Mouse (Mus musculus): ENCODE measurements around the gene Tfrc. TPM values are rescaled to one million over a fixed set of nuclear protein-coding genes. Genes with fewer than 3 reads are reported as not detected.

Gene Tfrc
- total and polyA plus RNA-seq, 3 experiments = 190 to 840 (median 358) TPM

DNA sequence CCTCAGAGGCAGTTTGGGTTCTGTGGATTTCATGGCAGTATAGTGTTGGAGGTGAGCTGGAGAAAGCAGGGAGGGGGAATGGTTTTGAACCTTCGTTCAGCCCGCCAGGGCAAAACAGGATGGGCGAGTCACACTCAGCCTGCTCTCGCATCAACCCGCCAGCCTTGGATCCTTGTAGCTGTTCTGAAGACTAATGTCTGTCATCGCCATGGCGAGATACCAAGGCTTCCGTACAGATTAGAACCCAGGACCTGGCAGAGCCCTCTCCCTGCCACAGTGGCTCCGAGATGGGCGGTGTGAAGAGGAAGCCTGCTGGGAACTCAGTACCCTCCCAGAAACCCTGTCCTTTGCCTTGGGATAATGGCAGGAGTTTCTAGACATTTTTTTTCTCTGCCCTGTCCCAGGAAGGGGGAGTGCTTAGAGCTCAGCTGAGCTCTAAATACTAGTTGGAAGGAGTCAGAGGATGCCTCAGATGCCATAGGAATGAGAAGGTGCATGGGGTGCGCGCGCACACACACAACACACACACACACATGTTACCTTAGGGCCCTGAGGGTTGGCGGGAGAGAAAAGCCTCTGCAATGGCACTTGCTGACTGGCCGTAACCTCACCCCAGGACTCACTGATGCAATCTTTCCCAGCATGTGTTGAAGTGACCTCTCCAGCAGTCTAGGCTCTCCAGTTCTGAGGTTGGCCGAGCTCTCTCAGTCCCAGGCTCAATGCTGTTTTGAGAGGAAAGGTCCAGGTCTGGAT, 49.0 kb downstream of the Tfrc start:
- no peak overlapping the region for H3K27ac ChIP-seq (ENCODE audit: insufficient read depth, low read depth)
- peaks cover 0 to 37% of the 10 kb centered on the region in 2 experiments for H3K36me3 ChIP-seq (replicated peaks in 1 of 2; ENCODE audit: control insufficient read depth in 1 of 2, insufficient read depth in 1 of 2, low read length in 1 of 2)
- dilution Hi-C loops (cut with MboI; ENCODE audit: extremely low pct_ligation_motif_present, extremely low pct_unique_long_range_greater_than_20kb, low sequenced_read_pairs) = no loop called here
- no peak for DNase-seq (ENCODE audit: extremely low read depth)
- in situ Hi-C loops (cut with MboI; ENCODE audit: low pct_ligation_motif_present, low pct_unique_long_range_greater_than_20kb, low sequenced_read_pairs) = no loop called here
- no peak overlapping the region for H3K4me3 ChIP-seq (replicated peaks in 1 of 3; ENCODE audit: low read depth in 2 of 3, low read length in 2 of 3, poor library complexity in 1 of 3)
- peaks cover 9 to 26% of the 10 kb centered on the region in 2 experiments for H3K4me1 ChIP-seq (ENCODE audit: control insufficient read depth in 1 of 2, insufficient read depth in 2 of 2)
- H3K27me3 ChIP-seq (replicated peaks) = no peaks in the 10 kb centered on the region
- TF ChIP-seq POLR2AphosphoS2 (IDR thresholded peaks at IDR 0.05; ENCODE audit: low read depth, low read length) (no peak), TBP (conservative IDR thresholded peaks at IDR 0.05; ENCODE audit: low read depth, low read length) (no peak)
- no peaks in the 10 kb centered on the region for H3K9me3 ChIP-seq (replicated peaks; ENCODE audit: low read length)
- no peaks in the 10 kb centered on the region for H3K79me2 ChIP-seq (replicated peaks; ENCODE audit: control insufficient read depth, extremely low read depth, insufficient read depth, poor library complexity, severe bottlenecking)
- H3K4me2 ChIP-seq (ENCODE audit: insufficient read depth, low read depth, poor library complexity, severe bottlenecking) = no peak overlapping the region
- no peak overlapping the region for H3K9ac ChIP-seq (ENCODE audit: insufficient read depth, low read depth)

DNA sequence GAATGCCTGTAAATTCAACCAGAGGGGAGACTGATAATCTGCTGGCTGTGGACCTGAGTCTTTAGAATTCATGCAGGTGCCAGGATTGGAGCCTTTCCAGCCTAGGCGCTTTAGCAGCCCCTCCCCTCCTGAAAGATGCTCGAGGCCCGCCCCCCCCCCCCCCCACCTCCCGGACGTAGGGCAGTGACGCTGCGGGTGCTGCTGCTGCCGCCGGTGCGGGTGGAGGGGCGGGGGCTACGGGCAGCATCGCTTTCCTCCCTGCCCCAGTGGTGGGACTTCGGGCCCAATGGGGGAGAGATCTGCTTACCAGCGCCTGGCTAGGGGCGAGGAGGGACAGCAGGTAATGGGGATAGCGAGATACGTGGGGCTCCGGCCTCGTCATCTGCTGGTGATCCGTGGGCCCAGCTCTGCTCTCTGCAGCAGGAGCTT, 50.0 kb downstream of the Tfrc start:
- no peak overlapping the region for H3K27ac ChIP-seq (ENCODE audit: insufficient read depth, low read depth)
- dilution Hi-C loops (cut with MboI; ENCODE audit: extremely low pct_ligation_motif_present, extremely low pct_unique_long_range_greater_than_20kb, low sequenced_read_pairs) = no loop called here
- no peak for DNase-seq (ENCODE audit: extremely low read depth)
- TF ChIP-seq ZKSCAN1 (IDR thresholded peaks at IDR 0.05; ENCODE audit: borderline replicate concordance, low read depth, low read length) (no peak), SMC3 (IDR thresholded peaks at IDR 0.05; ENCODE audit: low read depth, low read length) (no peak), BHLHE40 (IDR thresholded peaks at IDR 0.05; ENCODE audit: low read depth, low read length) (no peak), ZMIZ1 (IDR thresholded peaks at IDR 0.05; ENCODE audit: low read depth, low read length) (no peak), ETS1 (conservative IDR thresholded peaks at IDR 0.05; ENCODE audit: low read depth, low read length) (no peak), UBTF (IDR thresholded peaks at IDR 0.05; ENCODE audit: low read depth, low read length) (no peak), JUND (conservative IDR thresholded peaks at IDR 0.05; ENCODE audit: low read depth, low read length) (no peak), MAX (IDR thresholded peaks at IDR 0.05; ENCODE audit: low read length) (no peak), CHD2 (IDR thresholded peaks at IDR 0.05; ENCODE audit: low read length) (no peak), TBP (conservative IDR thresholded peaks at IDR 0.05; ENCODE audit: low read depth, low read length) (no peak), NRF1 (IDR thresholded peaks at IDR 0.05; ENCODE audit: low read depth, low read length) (no peak), RAD21 (IDR thresholded peaks at IDR 0.05; ENCODE audit: low read depth, low read length) (no peak), MAZ (IDR thresholded peaks at IDR 0.05; ENCODE audit: low read depth, low read length) (no peak), POLR2AphosphoS2 (IDR thresholded peaks at IDR 0.05; ENCODE audit: low read depth, low read length) (no peak), MEF2A (IDR thresholded peaks at IDR 0.05; ENCODE audit: borderline replicate concordance, low read depth, low read length) (no peak)
- no peaks in the 10 kb centered on the region for H3K9me3 ChIP-seq (replicated peaks; ENCODE audit: low read length)
- H3K4me2 ChIP-seq (ENCODE audit: insufficient read depth, low read depth, poor library complexity, severe bottlenecking) = no peak overlapping the region
- no peak overlapping the region for H3K4me3 ChIP-seq (replicated peaks in 1 of 3; ENCODE audit: low read depth in 2 of 3, low read length in 2 of 3, poor library complexity in 1 of 3)
- H3K36me3 ChIP-seq (replicated peaks in 1 of 2; ENCODE audit: control insufficient read depth in 1 of 2, insufficient read depth in 1 of 2, low read length in 1 of 2) = peaks cover 0 to 40% of the 10 kb centered on the region in 2 experiments
- in situ Hi-C loops (cut with MboI; ENCODE audit: low pct_ligation_motif_present, low pct_unique_long_range_greater_than_20kb, low sequenced_read_pairs) = no loop called here
- no peaks in the 10 kb centered on the region for H3K79me2 ChIP-seq (replicated peaks; ENCODE audit: control insufficient read depth, extremely low read depth, insufficient read depth, poor library complexity, severe bottlenecking)
- peaks cover 11 to 37% of the 10 kb centered on the region in 2 experiments for H3K4me1 ChIP-seq (ENCODE audit: control insufficient read depth in 1 of 2, insufficient read depth in 2 of 2)
- H3K9ac ChIP-seq (ENCODE audit: insufficient read depth, low read depth) = no peak overlapping the region
- H3K27me3 ChIP-seq (replicated peaks) = no peaks in the 10 kb centered on the region
